Mouse (Mus musculus) lung, adult 2 months (tissue): ENCODE data around the gene Ctdnep1. TPM values are rescaled to one million over a fixed set of nuclear protein-coding genes. Genes with fewer than 3 reads are reported as not detected.
A peak's percentile ranks its signal among the peaks of the same experiment; 100 is the strongest.

Experiments
- DNase-seq: peaks from one replicate; pipeline ENCODE4 v3.0.0; 2022
- H3K4me1 ChIP-seq: fragments of 200-500 bp; 2 replicates; pipeline ENCODE4 v1.6.1; 2011; ENCODE audit warnings: low read length; ENCODE audit not compliant: control insufficient read depth, insufficient read depth
- H3K4me3 ChIP-seq: fragments of 200-500 bp; replicated peaks from 2 replicates; pipeline ENCODE3; 2011; ENCODE audit warnings: low read depth, mild to moderate bottlenecking, control low read depth, low read length; ENCODE audit errors: extremely low read depth
- CTCF ChIP-seq: fragments of 200-500 bp; IDR thresholded peaks from 2 replicates; pipeline ENCODE4 v1.5.1; 2011; ENCODE audit warnings: mild to moderate bottlenecking, low read length, control low read depth; ENCODE audit not compliant: insufficient read depth
- POLR2A ChIP-seq: fragments of 200-500 bp; IDR thresholded peaks from 2 replicates; pipeline ENCODE4 v1.6.1; 2011; ENCODE audit warnings: low read depth, mild to moderate bottlenecking, control low read depth, low read length, borderline replicate concordance; ENCODE audit errors: extremely low read depth
- WGBS: fragments of 180-500 bp; shearing (Covaris S2); methylation state at CpG from one replicate; pipeline ENCODE4 v1.1.7; 2018; 5-methylcytosine and 5-hydroxymethylcytosine counted together
- polyA plus RNA-seq: library from polyadenylated mRNA; depleted of rRNA; stranded (reverse); fragments of >200 nt; gene quantifications from 2 replicates; pipeline ENCODE4 v1.2.3, GENCODE M21; 2012; rRNA removed

Ctdnep1 gene
- 88.3 and 102 TPM in 2 replicates for polyA plus RNA-seq

DNA sequence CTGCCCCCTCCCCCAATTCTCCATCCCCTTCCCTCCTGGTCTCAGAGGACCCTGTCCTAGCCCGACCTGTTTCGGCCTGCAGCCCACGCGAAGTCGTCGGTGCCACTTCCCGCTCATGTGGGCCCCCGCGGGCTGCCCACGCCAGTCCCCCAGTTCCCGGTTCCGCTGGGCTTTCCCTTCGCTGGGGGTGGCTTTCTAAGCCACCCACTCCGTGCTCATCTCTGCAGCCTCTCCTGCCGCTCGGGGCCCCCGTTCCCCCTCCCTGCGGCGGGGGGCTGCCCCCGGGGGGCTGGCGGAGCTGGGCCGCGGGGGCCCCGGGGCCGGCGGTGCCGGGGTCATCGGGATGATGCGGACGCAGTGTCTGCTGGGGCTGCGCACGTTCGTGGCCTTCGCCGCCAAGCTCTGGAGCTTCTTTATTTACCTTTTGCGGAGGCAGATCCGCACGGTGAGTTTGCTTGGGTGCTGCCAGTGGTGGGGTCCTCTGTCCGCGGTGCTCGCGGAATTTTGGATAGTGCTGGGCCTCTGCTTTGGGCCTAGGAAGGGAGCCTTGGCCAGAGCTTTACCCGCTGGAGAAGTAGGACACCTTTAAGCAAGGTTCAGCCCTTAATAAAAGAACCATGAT lies at the start of gene Ctdnep1:
Ctdnep1 (plus strand) TSS at position 16 of the 622 bp plus-strand sequence.
- under 1% methylated on average over 41 of the region's 43 CpGs for WGBS
- peak; percentile 37 for DNase-seq
- H3K4me3 ChIP-seq = peak within 1 kb of the TSS; percentile 94
- H3K4me1 ChIP-seq = peaks cover 8% of the 10 kb centered on the region; the same call in 1 of the 2 replicates
- TF ChIP-seq POLR2A (no peak), CTCF (no peak)

- peaks cover 4% of the 10 kb centered on the region for H3K4me1 ChIP-seq
- DNase-seq = no peak
- 55% methylated on average over 8 of the region's 8 CpGs for WGBS
- TF ChIP-seq POLR2A (no peak), CTCF (no peak)
- no peak overlapping the region for H3K4me3 ChIP-seq
These were observed 49.2 kb upstream of the Ctdnep1 start for GRCm38 (mm10) chr11:69931769-69932168.

DNA sequence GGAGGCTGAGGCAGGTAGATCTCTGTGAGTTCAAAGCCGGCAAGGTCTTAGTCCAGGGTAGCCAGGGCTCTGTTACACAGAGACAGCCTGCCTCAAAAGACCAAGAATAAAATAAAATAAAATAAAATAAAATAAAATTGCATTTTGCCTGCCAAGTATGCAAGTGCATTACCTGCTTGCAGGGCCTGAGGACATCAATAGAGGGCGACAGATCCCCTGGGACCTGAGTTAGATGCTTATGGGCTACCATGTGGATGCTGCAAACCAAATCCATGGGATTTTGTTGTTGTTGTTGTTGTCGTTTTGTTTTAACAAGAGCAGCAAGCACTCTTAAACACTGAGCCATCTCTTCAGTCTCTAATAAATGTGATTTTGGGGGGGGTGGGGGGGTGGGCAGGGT lies 48.7 kb upstream of the Ctdnep1 start:
- DNase-seq = no peak
- TF ChIP-seq POLR2A (no peak), CTCF (peak; percentile 33; the same call in 1 of the 2 replicates)
- 36% methylated on average over 3 of the region's 3 CpGs for WGBS
- no peak overlapping the region for H3K4me3 ChIP-seq
- peaks cover 4% of the 10 kb centered on the region for H3K4me1 ChIP-seq

DNA sequence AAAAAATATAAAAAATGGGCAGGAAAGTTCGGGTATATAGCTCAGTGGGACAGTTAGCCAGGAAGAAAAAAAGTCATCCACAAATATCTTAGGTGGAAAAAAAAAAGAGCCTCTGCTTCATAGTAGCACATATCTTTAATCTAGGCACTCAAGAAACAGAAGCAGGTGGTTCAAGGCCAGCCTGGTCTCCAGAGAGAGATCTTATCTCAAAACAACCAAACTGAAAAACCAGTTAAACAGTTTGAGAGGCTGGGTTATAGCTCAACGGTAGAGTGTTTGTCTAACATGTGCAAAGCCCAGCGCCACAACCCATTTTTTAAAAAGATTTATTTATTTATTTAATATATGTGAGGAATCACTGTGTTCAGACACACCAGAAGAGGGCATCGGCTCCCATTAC lies 47.9 kb upstream of the Ctdnep1 start:
- Histone ChIP-seq H3K4me3 (no peak overlapping the region), H3K4me1 (peaks cover 4% of the 10 kb centered on the region)
- TF ChIP-seq CTCF (no peak), POLR2A (no peak)
- WGBS = 57% methylated on average over 4 of the region's 4 CpGs
- DNase-seq = no peak

DNA sequence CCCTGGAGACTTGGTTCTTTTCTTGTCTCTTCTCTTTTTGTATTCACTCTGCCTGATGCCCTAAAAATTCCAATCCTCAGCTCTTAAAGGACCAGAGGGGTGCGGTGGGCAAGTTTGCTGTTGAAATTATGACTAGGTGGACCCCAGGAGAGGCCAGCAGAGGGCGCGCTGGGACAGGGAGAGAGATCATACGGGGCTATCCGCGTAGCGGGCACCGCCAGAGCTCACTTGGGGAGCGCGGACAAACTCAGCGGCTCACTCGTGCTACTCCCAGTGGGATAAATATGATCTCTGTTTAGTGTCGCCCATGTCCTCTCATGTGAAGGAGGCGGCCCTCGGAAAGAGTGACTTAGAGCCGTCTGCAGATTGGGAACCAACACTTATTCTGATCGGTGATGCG lies 46.8 kb upstream of the Ctdnep1 start:
- no peak overlapping the region for H3K4me3 ChIP-seq

GRCm38 (mm10) chr11:69934681-69935080 lies 46.3 kb upstream of the Ctdnep1 start:
- 14% methylated on average over 6 of the region's 6 CpGs for WGBS
- DNase-seq = no peak
- peaks cover 4% of the 10 kb centered on the region for H3K4me1 ChIP-seq
- H3K4me3 ChIP-seq = no peak overlapping the region
- TF ChIP-seq CTCF (no peak), POLR2A (no peak)

More for the DNA sequence above, 46.8 kb upstream of the Ctdnep1 start:
- no peak for TF ChIP-seq POLR2A
- TF ChIP-seq CTCF = peak; percentile 76
- peaks cover 4% of the 10 kb centered on the region for H3K4me1 ChIP-seq
- DNase-seq = peak; percentile 94
- under 1% methylated on average over 18 of the region's 18 CpGs for WGBS

GRCm38 (mm10) chr11:69935137-69935879 lies 45.6 kb upstream of the Ctdnep1 start, which contains the start of gene Ybx2:
Gene Ybx2 (plus strand): TSS chr11:69935796.
- Histone ChIP-seq H3K4me1 (peaks cover 4% of the 10 kb centered on the region), H3K4me3 (peak within 1 kb of the TSS; percentile 14)
- peak; percentile 85 for DNase-seq
- TF ChIP-seq CTCF (no peak), POLR2A (no peak)
- WGBS = 2% methylated on average over 62 of the region's 62 CpGs

- Histone ChIP-seq H3K4me1 (peaks cover 4% of the 10 kb centered on the region), H3K4me3 (no peak overlapping the region)
- DNase-seq = no peak
- no peak for TF ChIP-seq POLR2A
- TF ChIP-seq CTCF = no peak
- 2% methylated on average over 29 of the region's 30 CpGs for WGBS
These were observed 44.8 kb upstream of the Ctdnep1 start for GRCm38 (mm10) chr11:69936156-69936555.

DNA sequence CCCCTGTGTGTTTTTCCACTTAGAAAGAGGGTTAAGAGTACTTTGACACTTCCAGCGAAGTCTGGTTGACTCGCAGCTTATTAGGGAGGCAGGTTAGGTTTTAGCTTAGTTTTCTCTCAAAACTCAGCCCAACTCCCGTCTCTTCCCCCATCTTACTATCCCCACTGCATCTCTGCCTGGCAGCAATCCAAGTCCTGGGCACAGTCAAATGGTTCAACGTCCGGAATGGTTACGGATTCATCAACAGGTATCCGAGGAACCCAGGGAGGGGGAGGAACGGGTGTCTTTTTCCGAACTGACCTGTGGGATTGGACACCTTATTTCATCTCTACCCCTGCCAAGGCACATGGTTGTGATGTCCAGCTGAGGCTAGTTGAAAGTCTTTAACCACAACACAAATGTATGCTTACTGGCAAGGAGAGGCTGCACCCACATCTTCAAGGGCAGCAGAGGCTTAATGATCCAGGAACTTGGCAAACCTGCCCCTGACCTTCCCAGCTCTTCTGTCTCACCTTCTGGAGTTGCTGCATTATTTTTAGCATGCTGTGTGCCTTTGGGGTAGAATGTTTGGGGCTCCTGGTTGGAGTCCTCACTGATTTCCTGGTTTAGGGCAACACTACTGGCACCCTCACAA lies 44.1 kb upstream of the Ctdnep1 start:
- Histone ChIP-seq H3K4me3 (no peak overlapping the region), H3K4me1 (peaks cover 4% of the 10 kb centered on the region)
- no peak for DNase-seq
- TF ChIP-seq POLR2A = no peak
- TF ChIP-seq CTCF = no peak
- 31% methylated on average over 9 of the region's 9 CpGs for WGBS

- Histone ChIP-seq H3K4me1 (peaks cover 4% of the 10 kb centered on the region), H3K4me3 (no peak overlapping the region)
- WGBS = 39% methylated on average over 4 of the region's 4 CpGs
- no peak for TF ChIP-seq POLR2A
- no peak for TF ChIP-seq CTCF
- DNase-seq = no peak
These were observed 43.6 kb upstream of the Ctdnep1 start for GRCm38 (mm10) chr11:69937385-69937784.
